Mouse (Mus musculus) G1E-ER4 (cell line): ENCODE results near the gene Elf1. TPM values are rescaled to one million over a fixed set of nuclear protein-coding genes. Genes with fewer than 3 reads are reported as not detected.

ENCODE experiments used
- GATA1 ChIP-seq: IDR thresholded peaks from one replicate; pipeline ENCODE4 v1.8.0; 2012; ENCODE audit warnings: low read length, inconsistent platforms
- polyA plus RNA-seq: library from polyadenylated mRNA; stranded (reverse); fragments of >175 nt; gene quantifications from 2 replicates; pipeline ENCODE4 v1.2.3, GENCODE M21; 2012

Elf1 gene
- polyA plus RNA-seq, 1 experiment = 9.0 TPM

GRCm38 (mm10) chr14:79583526-79584245, 102.7 kb downstream of the Elf1 start:
- no peak for TF ChIP-seq GATA1

- TF ChIP-seq GATA1 = no peak
Observed at GRCm38 (mm10) chr14:79586499-79587138, 105.6 kb downstream of the Elf1 start.

DNA sequence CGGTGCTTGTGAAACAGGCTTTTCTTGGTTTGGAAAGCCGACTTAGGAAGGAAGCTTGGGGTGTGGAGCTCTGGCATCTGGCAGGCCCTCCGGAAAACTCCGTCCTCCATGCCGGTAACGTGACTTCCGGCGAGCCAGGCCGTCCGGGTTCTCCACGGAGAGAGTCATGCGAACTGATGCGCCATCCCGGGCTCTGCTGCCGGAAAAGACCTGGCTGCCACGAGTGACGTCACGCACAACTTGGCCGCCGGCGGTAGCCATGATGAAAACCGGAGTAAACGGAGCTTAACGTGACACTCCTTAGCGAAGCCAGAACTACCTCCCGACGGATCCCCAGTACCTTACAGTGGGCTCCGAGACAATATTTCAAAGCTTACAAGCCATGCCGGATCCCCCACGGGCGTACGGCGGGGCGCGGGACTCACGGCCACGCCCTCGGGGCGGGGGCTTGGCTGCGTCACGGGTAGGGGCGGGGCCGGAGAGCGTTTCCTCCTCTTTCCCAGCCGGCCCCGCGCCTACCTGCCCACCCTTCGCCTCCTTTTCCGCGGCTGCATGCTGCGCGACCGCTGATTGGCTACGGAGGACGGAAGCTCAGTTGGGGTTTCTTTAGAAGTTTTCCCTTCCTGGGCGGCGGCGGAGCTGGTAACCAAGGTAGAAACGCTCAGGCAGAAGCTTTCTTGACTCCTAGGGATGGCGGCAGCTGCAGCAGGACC, 106.3 kb downstream of the Elf1 start, which contains the start of gene Sugt1:
TSS of gene Sugt1 (plus strand) at position 553 of the 713 bp plus-strand sequence.
- TF ChIP-seq GATA1 = no peak

GRCm38 (mm10) chr14:79587852-79588229, 106.8 kb downstream of the Elf1 start:
- no peak for TF ChIP-seq GATA1

- TF ChIP-seq GATA1 = no peak
Observed at GRCm38 (mm10) chr14:79588534-79588951, 107.5 kb downstream of the Elf1 start.

DNA sequence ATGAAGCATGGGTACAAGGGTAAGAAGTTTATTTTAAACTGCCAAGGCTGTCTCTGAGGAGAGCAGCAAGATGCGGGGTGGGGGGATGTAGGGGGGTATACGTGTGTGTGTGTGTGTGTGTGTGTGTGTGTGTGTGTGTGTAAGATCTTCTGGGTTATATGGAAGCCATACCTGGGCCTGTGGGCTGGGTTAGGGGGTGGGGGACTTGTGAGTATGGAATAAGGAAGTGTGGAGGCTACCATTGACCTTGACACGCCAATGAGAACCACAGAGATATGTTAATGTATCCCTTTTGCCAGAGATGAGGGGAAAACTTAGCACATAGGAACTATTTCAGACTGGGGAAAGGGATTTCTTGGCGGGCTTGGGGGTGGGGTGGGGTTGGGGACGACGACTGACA, 108.4 kb downstream of the Elf1 start:
- no peak for TF ChIP-seq GATA1

GRCm38 (mm10) chr14:79590916-79591315, 109.9 kb downstream of the Elf1 start:
- no peak for TF ChIP-seq GATA1

- no peak for TF ChIP-seq GATA1
Observed at GRCm38 (mm10) chr14:79591611-79592010, 110.6 kb downstream of the Elf1 start.

DNA sequence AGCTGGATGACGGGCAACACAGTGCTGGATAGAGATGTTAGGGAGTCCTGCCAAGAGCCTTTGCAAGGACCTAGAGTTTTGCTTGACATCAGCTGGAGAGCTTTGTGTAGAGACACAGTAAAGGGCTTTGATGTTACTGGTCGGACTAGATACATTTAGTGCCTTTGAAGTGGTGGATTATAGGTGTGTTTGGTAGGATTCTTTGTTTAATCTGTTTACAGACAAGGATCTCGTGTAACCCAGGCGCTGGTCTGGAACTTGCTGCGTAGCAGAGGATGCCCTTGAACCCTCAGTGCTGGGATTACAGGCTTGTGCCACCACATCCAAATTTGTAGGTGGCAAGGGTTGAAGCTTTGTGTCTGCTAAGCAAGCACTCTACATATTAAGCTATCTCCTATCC, 113.1 kb downstream of the Elf1 start:
- no peak for TF ChIP-seq GATA1

DNA sequence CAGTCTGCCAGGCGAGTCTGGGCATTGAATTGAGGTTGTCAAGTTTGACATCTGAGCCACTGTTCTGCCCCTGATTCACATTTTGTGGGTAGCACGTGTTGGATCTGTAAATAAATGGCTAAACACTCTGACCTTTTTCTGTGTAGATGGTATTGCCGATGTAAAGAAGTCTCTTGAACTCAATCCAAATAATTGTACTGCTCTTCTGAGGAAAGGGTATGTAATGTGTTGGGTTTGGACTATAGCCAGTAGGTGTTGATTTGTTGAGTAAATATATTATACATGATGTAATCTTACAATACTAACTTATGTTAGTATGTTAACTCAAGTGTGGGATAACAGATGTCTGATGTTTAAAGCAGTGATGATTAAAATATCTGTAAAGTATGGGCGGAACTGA, 115.6 kb downstream of the Elf1 start:
- TF ChIP-seq GATA1 = no peak

GRCm38 (mm10) chr14:79605881-79606280, 124.9 kb downstream of the Elf1 start:
- no peak for TF ChIP-seq GATA1

- no peak for TF ChIP-seq GATA1
Observed at GRCm38 (mm10) chr14:79606392-79606791, 125.4 kb downstream of the Elf1 start.

- TF ChIP-seq GATA1 = no peak
Observed at GRCm38 (mm10) chr14:79606867-79607266, 125.9 kb downstream of the Elf1 start.

- no peak for TF ChIP-seq GATA1
Observed at GRCm38 (mm10) chr14:79607352-79607751, 126.4 kb downstream of the Elf1 start.

- TF ChIP-seq GATA1 = no peak
Observed at GRCm38 (mm10) chr14:79608286-79608685, 127.3 kb downstream of the Elf1 start.

- no peak for TF ChIP-seq GATA1
Observed at GRCm38 (mm10) chr14:79617121-79617828, 136.3 kb downstream of the Elf1 start.

GRCm38 (mm10) chr14:79619802-79620201, 138.8 kb downstream of the Elf1 start:
- TF ChIP-seq GATA1 = peak; percentile 6
